Mouse (Mus musculus) heart, embryonic 12.5 days (tissue): ENCODE measurements around the gene Wdr83. TPM values are rescaled to one million over a fixed set of nuclear protein-coding genes. Genes with fewer than 3 reads are reported as not detected.

Source experiments
- ATAC-seq: fragments of 200-750 bp; cut with Nextera tagmentation; 2 replicates; pipeline ENCODE4 v1.8.0; 2017; ENCODE audit warnings: moderate TSS enrichment, moderate library complexity; ENCODE audit not compliant: insufficient number of reproducible peaks, low FRiP score
- H3K27ac ChIP-seq: fragments of 300-500 bp; sonication (generic); 2 replicates; pipeline ENCODE4 v1.5.1; 2016; ENCODE audit warnings: mild to moderate bottlenecking, moderate library complexity; ENCODE audit not compliant: poor library complexity, severe bottlenecking
- H3K27me3 ChIP-seq: fragments of 300-500 bp; sonication (generic); replicated peaks from 2 replicates; pipeline ENCODE4 v1.6.1; 2016; ENCODE audit warnings: mild to moderate bottlenecking, moderate library complexity
- H3K36me3 ChIP-seq: fragments of 300-500 bp; sonication (generic); 2 replicates; pipeline ENCODE4 v1.6.1; 2016; ENCODE audit warnings: mild to moderate bottlenecking, moderate library complexity
- H3K4me1 ChIP-seq: fragments of 300-500 bp; sonication (generic); replicated peaks from 2 replicates; pipeline ENCODE4 v1.6.1; 2016; ENCODE audit warnings: mild to moderate bottlenecking
- H3K4me2 ChIP-seq: fragments of 300-500 bp; sonication (generic); 2 replicates; pipeline ENCODE4 v1.6.1; 2016; ENCODE audit warnings: mild to moderate bottlenecking, moderate library complexity
- H3K4me3 ChIP-seq: fragments of 300-500 bp; sonication (generic); 2 replicates; pipeline ENCODE4 v1.5.1; 2016; ENCODE audit warnings: mild to moderate bottlenecking
- H3K9ac ChIP-seq: fragments of 300-500 bp; sonication (generic); 2 replicates; pipeline ENCODE4 v1.6.1; 2016; ENCODE audit warnings: mild to moderate bottlenecking, moderate library complexity
- H3K9me3 ChIP-seq: fragments of 300-500 bp; sonication (generic); replicated peaks from 2 replicates; pipeline ENCODE4 v1.6.1; 2016; ENCODE audit warnings: mild to moderate bottlenecking, moderate library complexity
- WGBS: fragments of 180-500 bp; shearing (Covaris S2); methylation state at CpG from one replicate; pipeline ENCODE4 v1.1.7; 2016; 5-methylcytosine and 5-hydroxymethylcytosine counted together
- polyA plus RNA-seq: library from polyadenylated mRNA; unstranded; fragments of >200 nt; fragmentation: Nextera tagmentation; extraction: Ambion mirVana; gene quantifications from 2 replicates; pipeline ENCODE4 v1.2.1, GENCODE M21; 2016

Wdr83 gene
- polyA plus RNA-seq, 1 experiment from 2014 or later, result 33.2 TPM

DNA sequence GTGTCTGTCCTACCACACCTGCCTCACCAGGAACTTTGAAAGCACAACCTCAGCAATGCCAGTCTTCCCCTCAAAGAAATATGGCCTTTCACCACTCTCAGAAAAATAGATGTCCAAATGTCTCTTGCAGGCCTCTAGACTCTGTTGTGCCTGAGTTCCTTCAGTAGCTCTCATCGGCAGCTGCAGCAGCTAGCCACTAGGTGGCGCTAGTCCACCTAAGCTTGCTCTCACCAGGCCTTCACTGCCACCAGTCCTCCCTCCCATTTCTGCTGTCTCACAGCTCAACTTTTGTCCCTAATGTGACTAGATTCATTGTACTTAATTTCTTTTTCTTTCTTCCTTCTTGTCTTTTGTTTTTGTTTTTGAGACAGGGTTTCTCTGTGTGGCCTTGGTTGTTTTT lies 4.1 kb downstream of the Wdr83 start:
- Histone ChIP-seq H3K27ac (no peak overlapping the region), H3K27me3 (no peaks in the 10 kb centered on the region), H3K4me2 (no peak overlapping the region), H3K36me3 (peaks cover 51% of the 10 kb centered on the region), H3K4me3 (no peak overlapping the region), H3K9ac (no peak overlapping the region), H3K4me1 (peaks cover 36% of the 10 kb centered on the region), H3K9me3 (no peaks in the 10 kb centered on the region)
- no peak for ATAC-seq
- 0% methylated on average over 2 of the region's 2 CpGs for WGBS

DNA sequence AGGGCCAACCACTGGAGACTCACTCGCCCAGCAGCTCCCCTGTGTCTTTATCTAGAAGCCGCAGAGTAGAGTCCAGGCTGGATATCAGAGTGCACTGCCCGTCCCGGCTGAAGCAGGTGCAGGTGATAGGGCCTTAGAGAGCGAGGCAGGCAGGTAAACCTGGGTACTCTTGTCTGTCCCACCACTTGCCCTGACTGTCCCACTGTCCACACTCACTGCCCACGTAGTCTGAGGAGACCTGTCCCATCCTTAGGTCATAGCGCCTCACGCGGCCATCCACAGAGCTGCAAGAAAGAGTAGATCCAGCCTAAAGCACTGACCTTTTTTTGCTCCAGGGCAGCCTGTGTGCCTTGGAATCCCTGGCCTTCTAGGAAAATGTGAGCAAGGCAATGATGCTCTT lies 5.1 kb downstream of the Wdr83 start:
- no peak for ATAC-seq
- WGBS, result 62% methylated on average over 9 of the region's 9 CpGs
- Histone ChIP-seq H3K4me2 (no peak overlapping the region), H3K36me3 (peaks cover 51% of the 10 kb centered on the region), H3K4me3 (no peak overlapping the region), H3K9ac (no peak overlapping the region), H3K27ac (no peak overlapping the region), H3K4me1 (peaks cover 30% of the 10 kb centered on the region), H3K27me3 (no peaks in the 10 kb centered on the region), H3K9me3 (no peaks in the 10 kb centered on the region)

DNA sequence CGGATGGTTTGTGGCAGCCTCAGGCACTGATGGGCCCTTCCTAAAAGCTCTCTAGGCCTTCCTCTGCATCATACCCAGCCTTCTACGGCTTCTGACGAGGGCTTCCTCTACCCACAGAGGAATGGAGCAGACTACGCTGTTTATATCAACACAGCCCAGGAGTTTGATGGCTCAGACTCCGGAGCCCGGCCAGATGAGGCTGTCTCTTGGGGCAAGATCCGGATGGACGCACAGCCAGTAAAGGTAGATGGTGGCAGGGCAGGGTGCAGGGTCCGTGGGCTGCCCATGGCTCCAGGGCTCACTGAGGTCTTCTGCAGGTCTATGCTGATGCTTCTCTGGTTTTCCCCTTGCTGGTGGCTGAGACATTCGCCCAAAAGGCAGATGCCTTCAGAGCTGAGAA lies 6.5 kb downstream of the Wdr83 start:
- WGBS, result 92% methylated on average over 10 of the region's 10 CpGs
- Histone ChIP-seq H3K9me3 (no peaks in the 10 kb centered on the region), H3K27ac (no peak overlapping the region), H3K4me2 (no peak overlapping the region), H3K9ac (0 out of 2 replicates have a peak overlapping the region, but pooled peaks have one; percentile 8), H3K36me3 (peaks cover 51% of the 10 kb centered on the region), H3K4me1 (peaks cover 28% of the 10 kb centered on the region), H3K27me3 (no peaks in the 10 kb centered on the region), H3K4me3 (no peak overlapping the region)
- ATAC-seq, result no peak

DNA sequence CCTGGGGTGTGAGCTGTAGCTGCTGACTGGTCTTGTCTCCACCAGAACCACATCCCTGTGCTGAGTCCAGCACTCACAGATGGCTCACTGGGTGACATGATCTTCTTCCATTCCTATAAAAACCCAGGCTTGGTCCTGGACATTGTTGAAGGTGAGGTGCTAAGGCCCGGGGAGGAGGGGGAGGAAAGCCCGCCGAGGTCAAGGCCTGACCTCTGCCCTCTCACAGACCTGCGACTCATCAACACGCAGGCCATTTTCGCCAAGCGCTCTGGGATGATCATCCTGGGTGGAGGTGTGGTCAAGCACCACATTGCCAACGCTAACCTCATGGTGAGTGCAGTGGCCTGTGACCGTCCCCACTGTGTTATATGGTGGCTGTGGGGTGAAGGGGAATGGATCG lies 6.9 kb downstream of the Wdr83 start:
- Histone ChIP-seq H3K4me3 (no peak overlapping the region), H3K9me3 (no peaks in the 10 kb centered on the region), H3K27ac (no peak overlapping the region), H3K9ac (no peak overlapping the region), H3K4me1 (peaks cover 24% of the 10 kb centered on the region), H3K27me3 (no peaks in the 10 kb centered on the region), H3K4me2 (no peak overlapping the region), H3K36me3 (peaks cover 49% of the 10 kb centered on the region)
- no peak for ATAC-seq
- 89% methylated on average over 10 of the region's 10 CpGs for WGBS

DNA sequence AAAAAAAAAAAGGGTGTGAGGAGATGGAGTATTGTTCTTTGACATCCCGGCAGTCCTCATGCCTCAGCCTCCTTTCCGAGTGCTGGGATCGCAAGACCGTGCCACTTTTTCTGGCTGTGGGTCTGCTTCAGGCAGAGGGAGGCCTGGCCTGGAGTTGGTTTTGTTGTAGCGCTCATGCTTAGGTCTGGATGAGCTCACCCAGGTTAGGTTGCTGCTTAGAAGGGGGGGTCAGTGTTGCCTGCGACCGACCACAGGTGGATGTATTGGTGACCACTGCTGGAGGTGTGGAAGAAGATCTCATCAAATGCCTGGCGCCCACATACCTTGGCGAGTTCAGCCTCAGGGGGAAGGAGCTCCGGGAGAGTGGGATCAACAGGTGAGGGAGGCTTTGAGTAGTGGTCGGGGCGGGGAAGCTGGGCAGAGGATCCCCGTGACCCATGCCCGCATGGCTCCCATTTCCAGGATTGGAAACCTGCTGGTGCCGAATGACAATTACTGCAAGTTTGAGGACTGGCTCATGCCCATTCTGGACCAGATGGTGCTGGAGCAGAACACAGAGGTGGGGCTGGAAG lies 8.0 kb downstream of the Wdr83 start:
- ATAC-seq, result no peak
- Histone ChIP-seq H3K9me3 (no peaks in the 10 kb centered on the region), H3K9ac (no peak overlapping the region), H3K4me1 (peaks cover 15% of the 10 kb centered on the region), H3K4me2 (no peak overlapping the region), H3K36me3 (peaks cover 39% of the 10 kb centered on the region), H3K27me3 (no peaks in the 10 kb centered on the region), H3K27ac (no peak overlapping the region), H3K4me3 (no peak overlapping the region)
- WGBS, result 88% methylated on average over 15 of the region's 15 CpGs

DNA sequence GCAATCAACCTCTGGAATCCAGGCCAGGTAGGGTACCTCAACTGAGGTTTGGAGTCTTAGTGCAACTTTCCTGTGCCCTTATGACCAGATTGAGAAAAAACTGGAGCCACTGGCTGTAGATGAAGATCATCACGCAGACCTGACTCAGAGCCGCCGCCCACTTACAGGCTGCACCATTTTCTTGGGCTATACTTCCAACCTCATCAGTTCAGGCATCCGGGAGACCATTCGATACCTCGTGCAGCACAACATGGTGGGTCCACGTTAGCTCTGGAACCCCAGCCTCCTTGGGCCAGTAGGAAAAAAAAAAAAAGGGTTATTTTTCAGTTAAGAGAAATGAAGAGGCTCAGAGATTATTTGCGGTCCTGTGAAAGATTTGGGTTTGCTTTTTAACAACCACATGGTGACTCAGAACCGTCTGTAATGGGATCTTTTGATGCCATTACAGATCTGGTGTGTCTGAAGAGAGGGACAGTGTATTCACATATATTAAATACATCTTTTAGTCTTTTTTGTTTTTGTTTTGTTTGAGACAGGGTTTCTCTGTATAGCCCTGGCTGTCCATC lies 8.7 kb downstream of the Wdr83 start:
- H3K36me3 ChIP-seq, result peaks cover 38% of the 10 kb centered on the region
- peak overlapping the region; percentile 96 for H3K4me3 ChIP-seq
- 34% methylated on average over 9 of the region's 9 CpGs for WGBS
- H3K27ac ChIP-seq, result peak overlapping the region; percentile 96
- peak overlapping the region; percentile 86 for H3K4me2 ChIP-seq
- peak overlapping the region; percentile 92 for H3K9ac ChIP-seq
- no peak for ATAC-seq
- peaks cover 15% of the 10 kb centered on the region for H3K4me1 ChIP-seq
- H3K27me3 ChIP-seq, result no peaks in the 10 kb centered on the region
- H3K9me3 ChIP-seq, result no peaks in the 10 kb centered on the region

DNA sequence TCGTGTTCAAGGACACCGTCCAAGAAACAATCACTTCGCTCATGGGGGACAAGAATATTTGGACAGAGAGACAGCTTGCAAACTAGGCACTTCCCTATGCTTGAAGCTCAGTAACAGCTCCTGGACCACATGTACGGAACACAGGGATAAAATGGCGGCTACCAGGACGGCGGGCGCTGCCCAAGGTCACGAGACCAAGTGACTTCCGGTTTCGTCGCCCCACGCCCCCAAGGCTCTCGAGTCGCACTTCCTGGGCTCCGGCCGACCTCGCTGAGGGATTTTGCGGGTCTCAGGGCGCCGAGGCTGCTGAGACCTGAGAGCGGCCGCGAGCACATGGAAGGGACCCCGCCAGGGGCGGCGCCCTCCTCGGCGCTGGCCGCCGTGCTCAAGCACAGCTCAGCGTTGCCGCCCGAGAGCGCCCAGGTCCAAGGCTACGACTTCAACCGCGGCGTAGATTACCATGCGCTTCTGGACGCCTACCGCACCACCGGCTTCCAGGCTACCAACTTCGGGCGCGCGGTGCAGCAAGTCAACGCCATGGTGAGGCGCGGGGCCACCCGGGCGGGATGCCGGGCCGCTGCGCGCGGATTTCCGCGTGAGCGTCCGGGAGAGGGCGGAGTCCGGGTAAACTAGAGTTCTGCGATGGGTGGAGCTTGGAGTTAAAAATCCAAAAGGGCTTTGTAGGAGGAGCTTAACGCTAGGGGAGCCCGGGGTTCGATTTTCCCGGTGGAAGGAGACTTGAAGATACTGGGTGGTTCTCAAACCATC lies 9.4 kb downstream of the Wdr83 start, which contains the start of gene Dhps:
Gene Dhps, plus strand, starts transcription at position 244 of the 768 bp plus-strand sequence.
- peak; percentile 89 for ATAC-seq
- no peaks in the 10 kb centered on the region for H3K9me3 ChIP-seq
- H3K9ac ChIP-seq, result peak within 1 kb of the TSS; percentile 92
- H3K4me3 ChIP-seq, result peak within 1 kb of the TSS; percentile 96
- peaks cover 15% of the 10 kb centered on the region for H3K4me1 ChIP-seq
- WGBS, result under 1% methylated on average over 68 of the region's 68 CpGs
- peak within 1 kb of the TSS; percentile 96 for H3K27ac ChIP-seq
- peaks cover 44% of the 10 kb centered on the region for H3K36me3 ChIP-seq
- peak within 1 kb of the TSS; percentile 86 for H3K4me2 ChIP-seq
- no peaks in the 10 kb centered on the region for H3K27me3 ChIP-seq

DNA sequence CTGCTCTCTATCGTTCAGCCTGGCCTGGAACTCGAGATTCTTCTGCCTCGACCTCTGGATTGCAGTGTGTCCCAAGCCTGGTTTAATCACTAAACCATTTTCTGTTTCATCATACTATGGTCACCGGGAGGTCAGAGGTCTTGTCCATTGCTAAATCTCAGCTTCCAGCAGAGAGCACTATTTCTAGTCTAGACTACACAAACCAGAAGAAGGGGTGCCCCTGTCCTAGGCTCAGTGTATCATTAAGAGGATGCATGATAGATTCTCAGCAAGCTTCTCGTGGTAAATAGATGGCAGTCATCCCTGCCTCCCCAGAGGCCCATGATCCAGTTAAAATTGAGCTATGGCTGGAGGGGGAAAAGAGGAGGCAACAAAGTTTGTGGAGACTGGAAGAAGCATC lies 10.1 kb downstream of the Wdr83 start:
- WGBS, result 87% methylated on average over 5 of the region's 5 CpGs
- Histone ChIP-seq H3K27me3 (no peaks in the 10 kb centered on the region), H3K4me2 (peak overlapping the region; percentile 86), H3K9me3 (no peaks in the 10 kb centered on the region), H3K4me3 (peak overlapping the region; percentile 96), H3K27ac (0 out of 2 replicates have a peak overlapping the region, but pooled peaks have one; percentile 96), H3K36me3 (peaks cover 44% of the 10 kb centered on the region), H3K4me1 (peaks cover 15% of the 10 kb centered on the region), H3K9ac (no peak overlapping the region)
- no peak for ATAC-seq

DNA sequence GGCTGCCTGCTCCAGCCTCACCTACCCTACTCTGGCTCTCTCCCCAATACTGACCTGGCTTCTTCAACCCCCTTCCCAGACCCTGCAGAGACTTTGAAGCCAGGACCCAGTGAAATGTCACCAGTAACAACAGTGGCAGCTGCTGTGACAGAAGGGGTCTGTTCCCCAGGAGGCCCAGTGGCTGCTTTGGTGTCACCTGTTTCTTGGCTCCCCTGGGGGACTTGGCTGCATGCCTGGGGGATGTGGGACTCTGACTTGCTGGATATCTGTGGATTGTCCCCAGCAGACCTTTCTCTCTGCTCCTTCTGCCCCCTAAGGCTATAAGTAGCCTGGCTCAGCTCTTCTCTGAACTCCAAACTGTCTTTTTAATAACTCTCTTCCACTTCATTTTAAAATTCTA lies 13.1 kb downstream of the Wdr83 start, which contains the start of gene Gm5741:
Gene Gm5741, minus strand, starts transcription at position 1 of the 400 bp plus-strand sequence.
- ATAC-seq, result no peak
- H3K9ac ChIP-seq, result no peak within 1 kb of the TSS
- H3K9me3 ChIP-seq, result no peaks in the 10 kb centered on the region
- peaks cover 24% of the 10 kb centered on the region for H3K36me3 ChIP-seq
- H3K4me1 ChIP-seq, result peaks cover 14% of the 10 kb centered on the region
- H3K27me3 ChIP-seq, result no peaks in the 10 kb centered on the region
- no peak within 1 kb of the TSS for H3K27ac ChIP-seq
- no peak within 1 kb of the TSS for H3K4me3 ChIP-seq
- H3K4me2 ChIP-seq, result no peak within 1 kb of the TSS

DNA sequence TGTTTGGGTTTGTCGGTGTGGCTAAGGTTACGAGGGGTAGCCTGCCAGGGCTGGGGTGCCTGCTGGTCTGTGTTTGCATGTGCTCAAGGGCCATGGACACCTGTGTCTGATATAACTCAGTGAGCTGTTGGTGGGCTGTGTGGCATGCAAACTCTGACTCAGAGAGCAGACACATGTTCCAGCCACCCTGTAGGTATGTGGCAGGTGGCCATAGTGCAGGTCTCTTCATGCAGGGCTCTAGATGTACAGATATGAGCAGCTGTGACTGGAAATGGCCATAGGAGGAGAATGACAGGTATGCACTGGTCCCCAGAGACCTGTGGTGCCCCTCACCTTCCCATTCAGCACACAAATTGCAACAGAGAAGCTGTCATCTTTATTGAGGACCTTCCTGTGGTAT lies 14.0 kb downstream of the Wdr83 start:
- H3K9ac ChIP-seq, result no peak overlapping the region
- H3K9me3 ChIP-seq, result no peaks in the 10 kb centered on the region
- no peak overlapping the region for H3K27ac ChIP-seq
- WGBS, result 82% methylated on average over 2 of the region's 2 CpGs
- H3K4me3 ChIP-seq, result no peak overlapping the region
- no peak for ATAC-seq
- H3K36me3 ChIP-seq, result peaks cover 29% of the 10 kb centered on the region
- H3K27me3 ChIP-seq, result no peaks in the 10 kb centered on the region
- peaks cover 6% of the 10 kb centered on the region for H3K4me1 ChIP-seq
- no peak overlapping the region for H3K4me2 ChIP-seq

DNA sequence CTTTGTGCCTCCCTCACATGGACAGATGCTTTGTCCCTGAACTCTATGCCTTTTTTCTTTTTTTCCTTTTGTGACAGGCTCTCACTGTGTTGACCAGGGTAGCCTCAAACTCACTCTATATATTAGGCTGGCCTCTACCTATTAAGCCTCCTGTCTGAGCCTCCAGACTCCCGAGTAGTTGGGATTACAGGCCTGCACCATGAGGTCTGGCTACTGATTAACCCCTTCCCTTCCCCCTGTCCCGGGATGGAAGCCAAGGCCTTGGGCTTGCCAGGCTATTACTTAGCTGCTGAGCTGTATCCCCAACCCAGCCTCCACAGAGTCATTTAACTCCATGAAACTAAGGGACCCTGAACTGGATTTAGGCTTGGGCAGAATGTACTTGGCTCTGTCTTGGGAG lies 15.9 kb downstream of the Wdr83 start:
- WGBS, result 43% methylated on average over 2 of the region's 2 CpGs
- Histone ChIP-seq H3K36me3 (peaks cover 34% of the 10 kb centered on the region), H3K9ac (no peak overlapping the region), H3K4me1 (peaks cover 8% of the 10 kb centered on the region; the same call in 1 of the 2 replicates), H3K9me3 (no peaks in the 10 kb centered on the region), H3K27ac (no peak overlapping the region), H3K27me3 (no peaks in the 10 kb centered on the region), H3K4me3 (no peak overlapping the region), H3K4me2 (no peak overlapping the region)
- ATAC-seq, result no peak
